Mouse (Mus musculus) cortical plate, adult 2 months (tissue): Measurements from ENCODE around the gene Hoxd8. TPM values are rescaled to one million over a fixed set of nuclear protein-coding genes. Genes with fewer than 3 reads are reported as not detected.

ENCODE experiments used
- H3K27ac ChIP-seq: fragments of 200-500 bp; 2 replicates; pipeline ENCODE4 v1.5.1; 2012; ENCODE audit warnings: low read length, control low read depth, inconsistent platforms; ENCODE audit not compliant: insufficient read depth
- H3K4me1 ChIP-seq: fragments of 200-500 bp; 2 replicates; pipeline ENCODE4 v1.6.1; 2011; ENCODE audit warnings: low read length; ENCODE audit not compliant: control insufficient read depth, insufficient read depth
- H3K4me3 ChIP-seq: fragments of 200-500 bp; 2 replicates; pipeline ENCODE4 v1.5.1; 2011; ENCODE audit warnings: mild to moderate bottlenecking, low read length, control low read depth; ENCODE audit not compliant: insufficient read depth
- CTCF ChIP-seq: fragments of 200-500 bp; IDR thresholded peaks from 2 replicates; pipeline ENCODE4 v1.5.1; 2011; ENCODE audit warnings: mild to moderate bottlenecking, control low read depth, low read length; ENCODE audit not compliant: insufficient read depth; ENCODE audit errors: extremely low read depth
- POLR2A ChIP-seq: fragments of 200-500 bp; IDR thresholded peaks from 2 replicates; pipeline ENCODE4 v1.6.1; 2011; ENCODE audit warnings: mild to moderate bottlenecking, low read length, control low read depth; ENCODE audit not compliant: insufficient read depth; ENCODE audit errors: extremely low read depth
- polyA plus RNA-seq: library from polyadenylated mRNA; depleted of rRNA; stranded (reverse); fragments of >200 nt; gene quantifications from 2 replicates; pipeline ENCODE4 v1.2.3, GENCODE M21; 2012

The Hoxd8 gene
- polyA plus RNA-seq, 1 experiment = not detected

DNA sequence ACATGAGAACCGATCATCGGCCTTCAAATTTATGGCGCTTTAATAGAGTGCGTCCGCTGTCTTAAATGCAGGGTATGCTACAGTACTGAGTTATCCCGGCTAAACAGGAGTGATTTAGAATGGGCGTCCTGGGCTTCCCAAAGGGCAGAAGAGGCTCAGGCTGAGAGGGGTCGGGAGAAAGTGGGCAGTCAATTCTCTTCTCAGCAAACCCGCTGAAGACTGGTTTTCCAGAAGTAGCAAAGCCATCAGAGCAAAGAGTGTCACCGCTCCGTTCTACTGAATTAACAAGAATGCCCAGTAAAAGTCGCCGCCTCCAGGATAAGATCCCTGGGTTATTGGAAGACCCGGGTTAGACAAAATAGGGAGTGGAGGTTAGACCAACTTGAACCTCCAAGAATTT lies 35.5 kb downstream of the Hoxd8 start:
- no peak for TF ChIP-seq CTCF
- TF ChIP-seq POLR2A = no peak
- Histone ChIP-seq H3K27ac (no peak overlapping the region), H3K4me1 (no peaks in the 10 kb centered on the region), H3K4me3 (no peak overlapping the region)

DNA sequence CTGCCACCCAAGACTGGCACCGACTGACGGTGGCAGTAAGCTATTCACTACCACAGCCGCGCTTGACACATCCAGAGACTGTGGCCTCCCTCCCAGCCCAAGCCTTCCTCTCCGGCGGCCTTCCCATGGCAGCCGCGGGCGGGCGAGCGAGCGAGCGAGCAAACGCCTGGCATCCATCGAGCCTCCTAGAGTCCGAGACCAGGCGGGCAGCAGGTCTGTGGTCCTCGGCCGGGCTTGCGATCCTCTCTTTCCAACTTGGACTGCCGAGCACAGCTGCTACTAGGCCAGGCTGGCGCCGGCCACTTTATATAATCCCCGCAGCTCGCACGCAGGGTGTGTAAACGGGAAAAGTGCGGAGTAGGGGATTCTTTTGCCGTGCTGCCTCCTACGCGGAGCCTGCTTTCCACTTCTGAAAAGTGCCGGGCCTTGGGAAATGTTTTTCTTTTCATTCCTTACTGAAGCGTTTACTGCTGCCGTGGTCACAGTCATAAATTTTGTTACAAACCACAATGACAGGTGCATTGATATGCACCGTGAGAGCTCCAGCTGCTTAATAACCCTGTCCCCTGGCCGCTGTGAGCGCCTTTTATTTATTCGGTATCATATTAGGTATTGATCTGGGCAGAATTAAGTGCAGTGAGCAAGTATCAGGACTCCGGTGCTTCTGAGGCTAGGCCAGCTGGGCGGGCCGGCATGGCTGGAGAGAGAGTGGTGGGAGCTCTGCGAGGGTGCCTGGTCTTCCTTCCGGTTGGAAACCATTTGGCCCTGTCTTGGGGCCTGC lies 36.1 kb downstream of the Hoxd8 start:
- TF ChIP-seq CTCF (no peak), POLR2A (no peak)
- Histone ChIP-seq H3K4me3 (no peak overlapping the region), H3K27ac (no peak overlapping the region), H3K4me1 (no peaks in the 10 kb centered on the region)

- Histone ChIP-seq H3K4me1 (no peaks in the 10 kb centered on the region), H3K27ac (no peak overlapping the region), H3K4me3 (no peak overlapping the region)
- TF ChIP-seq CTCF (no peak), POLR2A (no peak)
Measured at GRCm38 (mm10) chr2:74741252-74741978, 37.0 kb downstream of the Hoxd8 start.

- no peak for TF ChIP-seq POLR2A
- TF ChIP-seq CTCF = no peak
- H3K4me3 ChIP-seq = no peak overlapping the region
- H3K27ac ChIP-seq = no peak overlapping the region
- H3K4me1 ChIP-seq = no peaks in the 10 kb centered on the region
Measured at GRCm38 (mm10) chr2:74741979-74742277, 37.5 kb downstream of the Hoxd8 start.

DNA sequence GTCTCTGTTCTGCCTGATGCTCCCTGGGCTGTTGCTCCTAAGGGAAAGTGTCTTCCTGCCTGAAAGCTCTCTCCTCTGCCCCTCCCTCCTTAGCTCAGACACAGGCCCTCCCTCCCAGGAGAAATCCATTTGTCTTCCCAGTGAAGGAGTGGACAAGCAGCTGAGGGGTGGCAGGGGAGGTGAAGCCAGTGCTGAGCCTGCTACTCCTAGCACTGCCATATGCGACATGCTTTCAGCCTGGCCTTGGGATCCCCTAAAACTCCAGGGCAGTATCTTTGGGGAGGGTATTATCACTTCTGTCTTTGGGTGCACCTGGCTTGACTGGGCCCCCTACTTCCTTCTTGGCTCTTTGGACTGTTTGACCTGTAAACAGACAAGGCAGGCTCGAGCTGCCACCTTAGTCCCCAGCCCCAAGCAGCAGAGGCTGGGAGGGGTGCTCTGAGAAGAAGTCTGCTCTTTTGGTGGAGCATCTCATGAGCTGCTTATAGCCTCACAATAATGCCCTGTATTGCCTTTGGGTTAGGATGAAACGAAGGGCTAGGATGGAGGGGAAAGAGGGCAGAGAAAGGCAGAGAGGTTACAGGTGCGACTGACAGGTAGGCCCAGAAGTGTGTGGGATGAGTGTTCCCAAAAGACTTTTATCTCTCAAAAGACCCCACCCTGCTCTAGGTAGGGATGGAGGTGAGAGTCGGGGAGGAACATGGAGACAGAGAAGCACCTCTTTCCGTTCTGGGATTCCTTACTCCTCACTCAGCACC lies 41.3 kb downstream of the Hoxd8 start:
- Histone ChIP-seq H3K4me3 (no peak overlapping the region), H3K4me1 (no peaks in the 10 kb centered on the region), H3K27ac (no peak overlapping the region)
- TF ChIP-seq CTCF (no peak), POLR2A (no peak)

GRCm38 (mm10) chr2:74746298-74746921 lies 42.0 kb downstream of the Hoxd8 start:
- Histone ChIP-seq H3K27ac (no peak overlapping the region), H3K4me3 (no peak overlapping the region), H3K4me1 (no peaks in the 10 kb centered on the region)
- TF ChIP-seq POLR2A (no peak), CTCF (no peak)

DNA sequence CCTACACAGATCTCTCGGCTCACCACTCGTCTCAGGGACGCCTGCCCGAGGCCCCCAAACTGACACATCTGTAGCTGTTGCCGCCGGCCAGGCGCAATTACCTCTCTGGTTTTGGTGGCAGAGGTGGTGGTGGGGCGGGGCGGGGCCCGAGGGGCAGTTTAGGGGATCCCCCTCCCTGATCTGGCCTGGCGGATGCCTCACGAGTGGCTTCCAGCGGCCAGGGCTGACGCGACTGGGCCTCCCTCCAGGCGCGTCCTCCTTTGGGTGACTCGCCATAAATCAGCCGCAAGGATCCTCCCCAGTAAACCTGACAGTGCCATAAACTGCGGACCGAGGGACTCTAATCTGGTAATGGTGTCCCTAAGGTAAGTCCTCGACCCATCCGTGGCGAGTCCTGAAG lies 42.6 kb downstream of the Hoxd8 start:
- H3K4me1 ChIP-seq = no peaks in the 10 kb centered on the region
- no peak overlapping the region for H3K27ac ChIP-seq
- no peak overlapping the region for H3K4me3 ChIP-seq
- TF ChIP-seq CTCF (no peak), POLR2A (no peak)

DNA sequence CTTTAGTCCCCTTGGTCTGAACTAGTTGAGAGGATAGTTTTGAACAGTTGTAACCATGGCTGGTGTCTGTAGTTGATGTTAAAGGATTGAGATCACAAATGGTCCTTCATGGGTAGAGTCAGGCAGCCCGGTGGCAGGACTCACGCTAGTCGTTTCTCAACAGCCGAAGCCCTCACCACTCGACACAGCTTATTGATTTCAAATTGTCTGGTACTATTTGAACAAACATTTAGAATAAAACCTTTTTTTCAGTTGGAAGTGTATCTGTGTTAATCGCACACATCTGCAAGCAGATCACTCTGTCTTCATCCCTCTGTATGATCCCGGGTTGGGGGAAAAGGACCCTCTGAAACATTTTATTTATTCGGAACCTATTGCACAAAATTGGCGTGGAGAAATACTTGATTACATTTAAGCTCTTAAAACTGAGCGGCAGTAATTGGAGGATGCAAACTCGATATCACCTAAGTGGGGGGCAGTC lies 43.3 kb downstream of the Hoxd8 start:
- Histone ChIP-seq H3K4me3 (no peak overlapping the region), H3K27ac (no peak overlapping the region), H3K4me1 (no peaks in the 10 kb centered on the region)
- no peak for TF ChIP-seq POLR2A
- no peak for TF ChIP-seq CTCF

DNA sequence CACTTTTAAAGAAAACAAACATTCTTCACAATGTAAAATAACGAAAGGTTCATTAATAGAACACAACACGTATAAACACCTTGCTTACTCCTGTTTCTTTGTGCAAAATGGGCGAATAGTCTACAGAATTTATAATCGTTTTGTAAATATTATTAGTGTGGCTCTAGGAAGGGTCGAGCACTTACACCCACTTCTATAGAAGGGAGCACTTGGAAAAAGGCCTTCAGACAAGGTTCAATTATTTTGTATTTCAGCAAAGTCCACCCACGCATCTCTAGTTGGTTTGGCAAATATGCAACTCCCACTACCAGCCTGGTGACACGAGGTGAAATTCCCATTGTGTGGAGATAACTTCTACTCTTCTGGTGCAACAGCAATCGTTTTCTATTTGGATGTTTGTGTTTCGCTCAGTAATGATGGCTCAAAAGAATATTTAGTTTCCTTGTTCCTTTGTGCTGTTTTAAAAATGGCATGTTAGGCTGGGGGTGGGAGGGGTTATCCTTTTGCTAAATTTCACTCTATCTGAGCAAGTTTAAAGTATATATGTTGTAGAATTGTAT lies 44.1 kb downstream of the Hoxd8 start:
- no peak overlapping the region for H3K4me3 ChIP-seq
- H3K4me1 ChIP-seq = no peaks in the 10 kb centered on the region
- H3K27ac ChIP-seq = no peak overlapping the region
- TF ChIP-seq CTCF (no peak), POLR2A (no peak)
